Mouse (Mus musculus): ENCODE measurements around the gene Lhx9. TPM values are rescaled to one million over a fixed set of nuclear protein-coding genes. Genes with fewer than 3 reads are reported as not detected.
A peak's percentile ranks its signal among the peaks of the same experiment; 100 is the strongest.

Lhx9 gene
- polyA plus RNA-seq, 1 experiment from 2014 or later, result 0.14 TPM

GRCm38 (mm10) chr1:138841306-138842095 lies 6.9 kb downstream of the Lhx9 start:
- Histone ChIP-seq H3K4me1 (ENCODE audit: control insufficient read depth, insufficient read depth, low read length) (peaks cover 18% of the 10 kb centered on the region), H3K9ac (ENCODE audit: low read length) (peak overlapping the region; percentile 17; the same call in 1 of the 2 replicates), H3K27me3 (ENCODE audit: control insufficient read depth, insufficient read depth, low read length) (peaks cover 62% of the 10 kb centered on the region), H3K4me2 (ENCODE audit: low read depth, low read length) (peak overlapping the region; percentile 61), H3K9me3 (replicated peaks; ENCODE audit: control insufficient read depth, low read length) (no peaks in the 10 kb centered on the region), H3K36me3 (ENCODE audit: control insufficient read depth, insufficient read depth) (no peaks in the 10 kb centered on the region), H3K27ac (ENCODE audit: low read length) (no peak overlapping the region), H3K4me3 (ENCODE audit: low read length) (peak overlapping the region; percentile 44)
- 4% methylated on average over 54 of the region's 54 CpGs for WGBS
- ATAC-seq (replicated peaks; ENCODE audit: extremely low read depth, insufficient read depth, low FRiP score), result peak; percentile 32

GRCm38 (mm10) chr1:138840440-138841305 lies 7.7 kb downstream of the Lhx9 start:
- Histone ChIP-seq H3K4me3 (ENCODE audit: low read length) (peak overlapping the region; percentile 44), H3K27ac (ENCODE audit: low read length) (no peak overlapping the region), H3K36me3 (ENCODE audit: control insufficient read depth, insufficient read depth) (no peaks in the 10 kb centered on the region), H3K9me3 (replicated peaks; ENCODE audit: control insufficient read depth, low read length) (no peaks in the 10 kb centered on the region), H3K4me1 (ENCODE audit: control insufficient read depth, insufficient read depth, low read length) (peaks cover 18% of the 10 kb centered on the region), H3K4me2 (ENCODE audit: low read depth, low read length) (peak overlapping the region; percentile 61), H3K9ac (ENCODE audit: low read length) (no peak overlapping the region), H3K27me3 (ENCODE audit: control insufficient read depth, insufficient read depth, low read length) (peaks cover 62% of the 10 kb centered on the region)
- ATAC-seq (replicated peaks; ENCODE audit: extremely low read depth, insufficient read depth, low FRiP score), result no peak
- 10% methylated on average over 25 of the region's 25 CpGs for WGBS

GRCm38 (mm10) chr1:138839809-138840430 lies 8.5 kb downstream of the Lhx9 start:
- Histone ChIP-seq H3K4me1 (ENCODE audit: control insufficient read depth, insufficient read depth, low read length) (peaks cover 18% of the 10 kb centered on the region), H3K4me3 (ENCODE audit: low read length) (no peak overlapping the region), H3K9ac (ENCODE audit: low read length) (no peak overlapping the region), H3K27ac (ENCODE audit: low read length) (no peak overlapping the region), H3K9me3 (replicated peaks; ENCODE audit: control insufficient read depth, low read length) (no peaks in the 10 kb centered on the region), H3K27me3 (ENCODE audit: control insufficient read depth, insufficient read depth, low read length) (peaks cover 57% of the 10 kb centered on the region), H3K36me3 (ENCODE audit: control insufficient read depth, insufficient read depth) (no peaks in the 10 kb centered on the region), H3K4me2 (ENCODE audit: low read depth, low read length) (no peak overlapping the region)
- 19% methylated on average over 16 of the region's 16 CpGs for WGBS
- ATAC-seq (replicated peaks; ENCODE audit: extremely low read depth, insufficient read depth, low FRiP score), result no peak

- Histone ChIP-seq H3K27ac (ENCODE audit: low read length) (no peak overlapping the region), H3K27me3 (ENCODE audit: control insufficient read depth, insufficient read depth, low read length) (peaks cover 55% of the 10 kb centered on the region), H3K4me1 (ENCODE audit: control insufficient read depth, insufficient read depth, low read length) (peaks cover 18% of the 10 kb centered on the region), H3K36me3 (ENCODE audit: control insufficient read depth, insufficient read depth) (no peaks in the 10 kb centered on the region), H3K4me2 (ENCODE audit: low read depth, low read length) (no peak overlapping the region), H3K4me3 (ENCODE audit: low read length) (no peak overlapping the region), H3K9ac (ENCODE audit: low read length) (no peak overlapping the region), H3K9me3 (replicated peaks; ENCODE audit: control insufficient read depth, low read length) (no peaks in the 10 kb centered on the region)
- 21% methylated on average over 2 of the region's 2 CpGs for WGBS
- no peak for ATAC-seq (replicated peaks; ENCODE audit: extremely low read depth, insufficient read depth, low FRiP score)
Measured at GRCm38 (mm10) chr1:138839291-138839690, 9.1 kb downstream of the Lhx9 start.

GRCm38 (mm10) chr1:138837786-138838743 lies 10.3 kb downstream of the Lhx9 start:
- H3K9me3 ChIP-seq (replicated peaks; ENCODE audit: control insufficient read depth, low read length), result no peaks in the 10 kb centered on the region
- no peaks in the 10 kb centered on the region for H3K36me3 ChIP-seq (ENCODE audit: control insufficient read depth, insufficient read depth)
- no peak overlapping the region for H3K27ac ChIP-seq (ENCODE audit: low read length)
- WGBS, result 20% methylated on average over 27 of the region's 27 CpGs
- ATAC-seq (replicated peaks; ENCODE audit: extremely low read depth, insufficient read depth, low FRiP score), result no peak
- H3K4me3 ChIP-seq (ENCODE audit: low read length), result no peak overlapping the region
- peaks cover 56% of the 10 kb centered on the region for H3K27me3 ChIP-seq (ENCODE audit: control insufficient read depth, insufficient read depth, low read length)
- no peak overlapping the region for H3K9ac ChIP-seq (ENCODE audit: low read length)
- peak overlapping the region; percentile 17; the same call in 1 of the 2 replicates for H3K4me2 ChIP-seq (ENCODE audit: low read depth, low read length)
- H3K4me1 ChIP-seq (ENCODE audit: control insufficient read depth, insufficient read depth, low read length), result peaks cover 11% of the 10 kb centered on the region; the same call in 1 of the 2 replicates

- Histone ChIP-seq H3K27ac (ENCODE audit: low read length) (no peak overlapping the region), H3K4me2 (ENCODE audit: low read depth, low read length) (no peak overlapping the region), H3K9me3 (replicated peaks; ENCODE audit: control insufficient read depth, low read length) (no peaks in the 10 kb centered on the region), H3K9ac (ENCODE audit: low read length) (no peak overlapping the region), H3K4me3 (ENCODE audit: low read length) (no peak overlapping the region), H3K4me1 (ENCODE audit: control insufficient read depth, insufficient read depth, low read length) (no peaks in the 10 kb centered on the region), H3K27me3 (ENCODE audit: control insufficient read depth, insufficient read depth, low read length) (peaks cover 63% of the 10 kb centered on the region), H3K36me3 (ENCODE audit: control insufficient read depth, insufficient read depth) (no peaks in the 10 kb centered on the region)
- 3% methylated on average over 3 of the region's 3 CpGs for WGBS
- no peak for ATAC-seq (replicated peaks; ENCODE audit: extremely low read depth, insufficient read depth, low FRiP score)
Measured at GRCm38 (mm10) chr1:138835355-138835900, 12.9 kb downstream of the Lhx9 start.

- Histone ChIP-seq H3K9ac (ENCODE audit: low read length) (peak overlapping the region; percentile 49; the same call in 1 of the 2 replicates), H3K27me3 (ENCODE audit: control insufficient read depth, insufficient read depth, low read length) (peaks cover 27% of the 10 kb centered on the region), H3K4me2 (ENCODE audit: low read depth, low read length) (peak overlapping the region; percentile 79), H3K27ac (ENCODE audit: low read length) (no peak overlapping the region), H3K4me3 (ENCODE audit: low read length) (peak overlapping the region; percentile 56), H3K36me3 (ENCODE audit: control insufficient read depth, insufficient read depth) (no peaks in the 10 kb centered on the region), H3K4me1 (ENCODE audit: control insufficient read depth, insufficient read depth, low read length) (no peaks in the 10 kb centered on the region), H3K9me3 (replicated peaks; ENCODE audit: control insufficient read depth, low read length) (no peaks in the 10 kb centered on the region)
- 1% methylated on average over 16 of the region's 16 CpGs for WGBS
- ATAC-seq (replicated peaks; ENCODE audit: extremely low read depth, insufficient read depth, low FRiP score), result no peak
Measured at GRCm38 (mm10) chr1:138831309-138831708, 17.1 kb downstream of the Lhx9 start.

- Histone ChIP-seq H3K27ac (ENCODE audit: low read length) (no peak overlapping the region), H3K27me3 (ENCODE audit: control insufficient read depth, insufficient read depth, low read length) (peaks cover under 1% of the 10 kb centered on the region), H3K4me1 (ENCODE audit: control insufficient read depth, insufficient read depth, low read length) (no peaks in the 10 kb centered on the region), H3K4me3 (ENCODE audit: low read length) (no peak overlapping the region), H3K9ac (ENCODE audit: low read length) (no peak overlapping the region), H3K4me2 (ENCODE audit: low read depth, low read length) (no peak overlapping the region), H3K9me3 (replicated peaks; ENCODE audit: control insufficient read depth, low read length) (no peaks in the 10 kb centered on the region), H3K36me3 (ENCODE audit: control insufficient read depth, insufficient read depth) (no peaks in the 10 kb centered on the region)
- ATAC-seq (replicated peaks; ENCODE audit: extremely low read depth, insufficient read depth, low FRiP score), result no peak
- 54% methylated on average over 6 of the region's 6 CpGs for WGBS
Measured at GRCm38 (mm10) chr1:138826841-138827240, 21.5 kb downstream of the Lhx9 start.

Measured in heart, embryonic 16.5 days (tissue).